Mouse (Mus musculus) kidney, embryonic 14.5 days (tissue): ENCODE results near the gene Dgkd. TPM values are rescaled to one million over a fixed set of nuclear protein-coding genes. Genes with fewer than 3 reads are reported as not detected.

Experiments used
- polyA plus RNA-seq: library from polyadenylated mRNA; unstranded; fragments of >200 nt; fragmentation: Nextera tagmentation; extraction: Ambion mirVana; gene quantifications from 2 replicates; pipeline ENCODE4 v1.2.1, GENCODE M21; 2014

The Dgkd gene
- polyA plus RNA-seq, 1 experiment from 2014 or later, result 32.6 TPM

Other genes with a start within 250 kb of the Dgkd start
- 3.6 and 7.5 TPM in 2 replicates for gene Inpp5d, start 233.0 kb upstream of the Dgkd start, polyA plus RNA-seq
- 23.7 and 33.1 TPM in 2 replicates for gene Atg16l1, start 97.4 kb upstream of the Dgkd start, polyA plus RNA-seq
- 2.6 and 3.7 TPM in 2 replicates for gene Sag, start 49.6 kb upstream of the Dgkd start, polyA plus RNA-seq
- 26.6 and 41.5 TPM in 2 replicates for gene Usp40, start 155.3 kb downstream of the Dgkd start, polyA plus RNA-seq
- 5.0 and 9.2 TPM in 2 replicates for gene Ugt1a10, start 202.1 kb downstream of the Dgkd start, polyA plus RNA-seq
- gene Ugt1a9, start 217.5 kb downstream of the Dgkd start, polyA plus RNA-seq, result 1.5 and 2.5 TPM in 2 replicates
- gene Ugt1a8, start 234.5 kb downstream of the Dgkd start, polyA plus RNA-seq, result not detected in 2 replicates
- 4.6 and 6.1 TPM in 2 replicates for gene Ugt1a7c, start 241.8 kb downstream of the Dgkd start, polyA plus RNA-seq
- 0.11 TPM in 1 of 2 replicates, not detected in the other for gene Ugt1a6b, start 250.0 kb downstream of the Dgkd start, polyA plus RNA-seq